Mouse (Mus musculus): ENCODE data around the gene H2-K1.
A peak's percentile ranks its signal among the peaks of the same experiment; 100 is the strongest.
"Not testable (repeated sequence)": the region's sequence is repeated elsewhere in the genome, so short reads cannot be mapped to it uniquely, and the experiment has no call there.

Gene H2-K1

GRCm38 (mm10) chr17:34026917-34027655, 26.9 kb upstream of the H2-K1 start:
- peak in 1 of 2 experiments; percentile 18 for DNase-seq

- DNase-seq: no peak
Observed at GRCm38 (mm10) chr17:34026221-34026620, 26.1 kb upstream of the H2-K1 start.

GRCm38 (mm10) chr17:34025756-34026151, 25.6 kb upstream of the H2-K1 start:
- DNase-seq: peak in 1 of 2 experiments; percentile 25

GRCm38 (mm10) chr17:34024861-34025755, 25.0 kb upstream of the H2-K1 start:
- peak in 1 of 2 experiments; percentile 64 for DNase-seq

- peak; percentile 91 to 94 for DNase-seq
Observed at GRCm38 (mm10) chr17:34024317-34024821, 24.2 kb upstream of the H2-K1 start, which contains the start of gene Ring1. TSS of gene Ring1 (minus strand) at chr17:34024680.

- no peak for DNase-seq
Observed at GRCm38 (mm10) chr17:34023678-34024077, 23.5 kb upstream of the H2-K1 start.

- DNase-seq: no peak
Observed at GRCm38 (mm10) chr17:34022987-34023386, 22.8 kb upstream of the H2-K1 start.

- peak in 1 of 2 experiments; percentile 21 for DNase-seq
Observed at GRCm38 (mm10) chr17:34022414-34022783, 22.3 kb upstream of the H2-K1 start.

- peak in 1 of 2 experiments; percentile 17 for DNase-seq
Observed at GRCm38 (mm10) chr17:34021539-34022413, 21.6 kb upstream of the H2-K1 start.

- no peak for DNase-seq
Observed at GRCm38 (mm10) chr17:34013436-34013835, 13.3 kb upstream of the H2-K1 start.

GRCm38 (mm10) chr17:34010156-34010555, 10.0 kb upstream of the H2-K1 start:
- DNase-seq: no peak

- DNase-seq: no peak
Observed at GRCm38 (mm10) chr17:34006570-34006969, 6.4 kb upstream of the H2-K1 start.

- DNase-seq: peak in 1 of 2 experiments; percentile 59
Observed at GRCm38 (mm10) chr17:34003426-34003825, 3.3 kb upstream of the H2-K1 start.

GRCm38 (mm10) chr17:34000796-34001195, 649 bp upstream of the H2-K1 start:
- DNase-seq: not testable (repeated sequence)

- DNase-seq: no peak
Observed at GRCm38 (mm10) chr17:33999341-34000149, 602 bp downstream of the H2-K1 start.

GRCm38 (mm10) chr17:33998697-33999096, 1.4 kb downstream of the H2-K1 start:
- not testable (repeated sequence) for DNase-seq

GRCm38 (mm10) chr17:33997025-33997424, 3.1 kb downstream of the H2-K1 start:
- DNase-seq: not testable (repeated sequence)

GRCm38 (mm10) chr17:33995651-33996050, 4.5 kb downstream of the H2-K1 start:
- DNase-seq: no peak

- no peak for DNase-seq
Observed at GRCm38 (mm10) chr17:33994959-33995358, 5.2 kb downstream of the H2-K1 start.

- peak; percentile 45 to 72 for DNase-seq
Observed at GRCm38 (mm10) chr17:33991788-33992664, 8.1 kb downstream of the H2-K1 start.
